Mouse (Mus musculus) spleen, adult 10 weeks (tissue): Measurements from ENCODE around the gene Nrros. TPM values are rescaled to one million over a fixed set of nuclear protein-coding genes. Genes with fewer than 3 reads are reported as not detected.

Experiments
- polyA plus RNA-seq: library from polyadenylated mRNA; stranded (reverse); fragments of 350-450 nt; fragmentation: Illumina TruSeq; extraction: RNeasy Lipid Tissue Mini Kit (QIAGEN cat#74804); gene quantifications from one replicate; pipeline ENCODE4 v1.2.3, GENCODE M21; 2015; ENCODE audit warnings: low replicate concordance; ENCODE audit not compliant: insufficient read depth

Nrros gene
- 72.5 TPM for polyA plus RNA-seq

GRCm38 (mm10) chr16:32165281-32165821, at the start of gene Nrros:
Gene Nrros (minus strand): TSS chr16:32165594.

GRCm38 (mm10) chr16:32179333-32179901, 14.0 kb upstream of the Nrros start, which contains the start of gene Bex6:
Gene Bex6 (plus strand): TSS chr16:32179823.

GRCm38 (mm10) chr16:32099638-32100150, 65.7 kb downstream of the Nrros start, which contains the start of the genes Pigx and Cep19:
Gene Pigx (minus strand): TSS chr16:32099740.
Gene Cep19 (plus strand): TSS chr16:32099800.

Other genes with a start within 250 kb of the Nrros start
- 1.4 TPM for gene Pigz, start 231.7 kb downstream of the Nrros start, polyA plus RNA-seq
- gene 0610012G03Rik, start 217.1 kb downstream of the Nrros start, polyA plus RNA-seq = 12.1 TPM
- gene Ncbp2, start 217.1 kb downstream of the Nrros start, polyA plus RNA-seq = 54.5 TPM
- gene Senp5, start 162.3 kb downstream of the Nrros start, polyA plus RNA-seq = 30.1 TPM
- gene Pak2, start 86.3 kb downstream of the Nrros start, polyA plus RNA-seq = 109 TPM
- gene Pigx, start 65.9 kb downstream of the Nrros start, polyA plus RNA-seq = 59.4 TPM
- 11.7 TPM for gene Cep19, start 65.8 kb downstream of the Nrros start, polyA plus RNA-seq
- gene Bex6, start 14.2 kb upstream of the Nrros start, polyA plus RNA-seq = 10.9 TPM
- 16.7 TPM for gene Fbxo45, start 81.6 kb upstream of the Nrros start, polyA plus RNA-seq
- gene Wdr53, start 81.6 kb upstream of the Nrros start, polyA plus RNA-seq = 20.3 TPM
- gene Smco1, start 105.9 kb upstream of the Nrros start, polyA plus RNA-seq = not detected
- gene Rnf168, start 111.9 kb upstream of the Nrros start, polyA plus RNA-seq = 23.4 TPM
- 35.0 TPM for gene Ubxn7, start 166.7 kb upstream of the Nrros start, polyA plus RNA-seq
- not detected for gene Tm4sf19, start 234.9 kb upstream of the Nrros start, polyA plus RNA-seq